Comparison of ENCODE assay signal across 11 mouse cellular contexts in genomic region chr17:24453372-24453771, GRCm38 (mm10). TPM values are rescaled to one million over a fixed set of nuclear protein-coding genes. Genes with fewer than 3 reads are reported as not detected.
DNase-seq lines count a peak whose midpoint lies in the region; ATAC-seq and TF ChIP-seq lines count a peak whose summit lies in the region.
"Had no signal": no experiment of that assay in that cellular context is flagged by ENCODE, and none has a peak within 500 bp of the region (broad histone marks: within the 10 kb centered on the region; RNA-seq: fewer than 3 reads in every experiment).

No protein-coding gene starts in this region.

- peaks cover 35% of the 10 kb centered on the region for H3K36me3 ChIP-seq in forebrain, embryonic 12.5 days (replicated peaks)
- peaks cover 32% of the 10 kb centered on the region for H3K36me3 ChIP-seq in forebrain, embryonic 15.5 days
- H3K36me3 ChIP-seq in kidney, adult 2 months (ENCODE audit: control insufficient read depth, insufficient read depth, low read length): peaks cover 2% of the 10 kb centered on the region; the same call in 1 of the 2 replicates
- peaks cover 74% of the 10 kb centered on the region for H3K36me3 ChIP-seq in erythroblast, embryonic 14.5 days (ENCODE audit: control insufficient read depth)
- peaks cover 23% of the 10 kb centered on the region for H3K36me3 ChIP-seq in midbrain, embryonic 16.5 days (ENCODE audit: control insufficient read depth, insufficient read depth, low read length)

- no peaks in the 10 kb centered on the region for H3K27me3 ChIP-seq in forebrain, embryonic 12.5 days
- no peaks in the 10 kb centered on the region for H3K27me3 ChIP-seq in forebrain, embryonic 15.5 days
- H3K27me3 ChIP-seq in kidney, adult 2 months (replicated peaks; ENCODE audit: control insufficient read depth, insufficient read depth, low read length): no peaks in the 10 kb centered on the region
- no peaks in the 10 kb centered on the region for H3K27me3 ChIP-seq in erythroblast, embryonic 14.5 days (ENCODE audit: control insufficient read depth)
- no peaks in the 10 kb centered on the region for H3K27me3 ChIP-seq in midbrain, embryonic 16.5 days (ENCODE audit: control insufficient read depth, insufficient read depth, low read depth, low read length)

- 86% methylated on average over 2 of the region's 2 CpGs for WGBS in forebrain, embryonic 12.5 days
- 91% methylated on average over 2 of the region's 2 CpGs for WGBS in forebrain, embryonic 15.5 days
- 31% methylated on average over 2 of the region's 2 CpGs for WGBS in kidney, adult 2 months
- WGBS in midbrain, embryonic 16.5 days: 91% methylated on average over 2 of the region's 2 CpGs

- H3K4me2 ChIP-seq in forebrain, embryonic 12.5 days: peak overlapping the region; percentile 55
- H3K4me2 ChIP-seq in forebrain, embryonic 15.5 days (replicated peaks): no peak overlapping the region
- H3K4me2 ChIP-seq in midbrain, embryonic 16.5 days (ENCODE audit: low read length): peak overlapping the region; percentile 78

- no peak overlapping the region for H3K9ac ChIP-seq in forebrain, embryonic 12.5 days
- H3K9ac ChIP-seq in forebrain, embryonic 15.5 days (replicated peaks): no peak overlapping the region
- H3K9ac ChIP-seq in midbrain, embryonic 16.5 days (ENCODE audit: low read depth, low read length): no peak overlapping the region

- TF ChIP-seq POLR2A in kidney, adult 2 months (IDR thresholded peaks at IDR 0.05; ENCODE audit: low read depth, low read length): no peak

- H3K27ac ChIP-seq in forebrain, embryonic 12.5 days: no peak overlapping the region
- no peak overlapping the region for H3K27ac ChIP-seq in forebrain, embryonic 15.5 days (replicated peaks)
- H3K27ac ChIP-seq in kidney, adult 2 months (ENCODE audit: insufficient read depth, low read depth, low read length): no peak overlapping the region
- H3K27ac ChIP-seq in midbrain, embryonic 16.5 days (ENCODE audit: low read length): no peak overlapping the region

- H3K4me3 ChIP-seq in forebrain, embryonic 12.5 days (replicated peaks): no peak overlapping the region
- H3K4me3 ChIP-seq in forebrain, embryonic 15.5 days: no peak overlapping the region
- H3K4me3 ChIP-seq in kidney, adult 2 months (ENCODE audit: insufficient read depth, low read depth, low read length): no peak overlapping the region
- peak overlapping the region; percentile 78 for H3K4me3 ChIP-seq in erythroblast, embryonic 14.5 days (replicated peaks)
- no peak overlapping the region for H3K4me3 ChIP-seq in midbrain, embryonic 16.5 days (ENCODE audit: low read depth, low read length)

- H3K4me1 ChIP-seq in forebrain, embryonic 12.5 days: peaks cover 19% of the 10 kb centered on the region
- peaks cover 24% of the 10 kb centered on the region for H3K4me1 ChIP-seq in forebrain, embryonic 15.5 days
- peaks cover 11% of the 10 kb centered on the region; the same call in 1 of the 2 replicates for H3K4me1 ChIP-seq in kidney, adult 2 months (ENCODE audit: control insufficient read depth, insufficient read depth, low read length)
- H3K4me1 ChIP-seq in erythroblast, embryonic 14.5 days (ENCODE audit: control insufficient read depth): peaks cover 62% of the 10 kb centered on the region
- peaks cover 14% of the 10 kb centered on the region for H3K4me1 ChIP-seq in midbrain, embryonic 16.5 days (ENCODE audit: control insufficient read depth, insufficient read depth, low read length)

- DNase-seq in kidney, adult 2 months: peak; percentile 67
- DNase-seq in kidney, postnatal 4 days: no peak
- no peak for DNase-seq in embryo, embryonic 9.5 days (ENCODE audit: extremely low spot score)
- DNase-seq in layer of hippocampus, adult 9-11 months: no peak
- DNase-seq: heart, adult 11 months; layer of hippocampus, postnatal 36 days; thymus, adult 2 months had no signal

- no peaks in the 10 kb centered on the region for H3K9me3 ChIP-seq in forebrain, embryonic 12.5 days
- H3K9me3 ChIP-seq in forebrain, embryonic 15.5 days: no peaks in the 10 kb centered on the region
- no peaks in the 10 kb centered on the region for H3K9me3 ChIP-seq in erythroblast, embryonic 14.5 days (ENCODE audit: control insufficient read depth, low read length)
- H3K9me3 ChIP-seq in midbrain, embryonic 16.5 days (replicated peaks; ENCODE audit: control insufficient read depth, low read length, poor library complexity, severe bottlenecking): no peaks in the 10 kb centered on the region

- ATAC-seq in forebrain, embryonic 12.5 days (ENCODE audit: low FRiP score): no peak
- no peak for ATAC-seq in forebrain, embryonic 15.5 days (replicated peaks)
- no peak for ATAC-seq in midbrain, embryonic 16.5 days

- no peak for TF ChIP-seq CTCF in kidney, adult 2 months (conservative IDR thresholded peaks at IDR 0.05; ENCODE audit: insufficient read depth, insufficient read length, low read depth, low read length)

RNA-seq across cellular contexts. Expression of gene Dnase1l2, which starts 10.5 kb away (rescaled TPM):
- 4.9 and 5.1 TPM in 2 replicates for polyA plus RNA-seq in forebrain, embryonic 12.5 days (2016; fragmentation: Nextera tagmentation; extraction: Ambion mirVana)
- 5.7 and 6.6 TPM in 2 replicates for polyA plus RNA-seq in forebrain, embryonic 15.5 days (2015; fragmentation: Nextera tagmentation; extraction: Ambion mirVana)
- 7.6 and 8.8 TPM in 2 replicates for polyA plus RNA-seq in kidney, adult 2 months (2012; rRNA removed)
- 0.15 TPM in 1 of 2 replicates, not detected in the other for polyA plus RNA-seq in erythroblast, embryonic 14.5 days (2012)
- 7.9 and 9.9 TPM in 2 replicates for polyA plus RNA-seq in midbrain, embryonic 16.5 days (2015; fragmentation: Nextera tagmentation; extraction: Ambion mirVana)

RNA-seq across cellular contexts. Expression of gene E4f1, which starts 16.7 kb away (rescaled TPM):
- polyA plus RNA-seq in forebrain, embryonic 12.5 days (2016; fragmentation: Nextera tagmentation; extraction: Ambion mirVana): 34.1 and 37.1 TPM in 2 replicates
- 44.0 and 44.9 TPM in 2 replicates for polyA plus RNA-seq in forebrain, embryonic 15.5 days (2015; fragmentation: Nextera tagmentation; extraction: Ambion mirVana)
- polyA plus RNA-seq in kidney, adult 2 months (2012; rRNA removed): 63.7 and 72.8 TPM in 2 replicates
- polyA plus RNA-seq in erythroblast, embryonic 14.5 days (2012): 6.2 and 7.3 TPM in 2 replicates
- polyA plus RNA-seq in midbrain, embryonic 16.5 days (2015; fragmentation: Nextera tagmentation; extraction: Ambion mirVana): 46.4 and 50.2 TPM in 2 replicates

RNA-seq across cellular contexts. Expression of gene Pgp, which starts 16.8 kb away (rescaled TPM):
- 59.3 and 60.3 TPM in 2 replicates for polyA plus RNA-seq in forebrain, embryonic 12.5 days (2016; fragmentation: Nextera tagmentation; extraction: Ambion mirVana)
- 51.0 and 54.0 TPM in 2 replicates for polyA plus RNA-seq in forebrain, embryonic 15.5 days (2015; fragmentation: Nextera tagmentation; extraction: Ambion mirVana)
- 38.7 and 46.5 TPM in 2 replicates for polyA plus RNA-seq in kidney, adult 2 months (2012; rRNA removed)
- 13.0 and 15.1 TPM in 2 replicates for polyA plus RNA-seq in erythroblast, embryonic 14.5 days (2012)
- polyA plus RNA-seq in midbrain, embryonic 16.5 days (2015; fragmentation: Nextera tagmentation; extraction: Ambion mirVana): 64.2 and 70.2 TPM in 2 replicates

RNA-seq across cellular contexts. Expression of gene Bricd5, which starts 20.3 kb away (rescaled TPM):
- polyA plus RNA-seq in forebrain, embryonic 12.5 days (2016; fragmentation: Nextera tagmentation; extraction: Ambion mirVana): not detected in 2 replicates
- 0.40 TPM in 1 of 2 replicates, not detected in the other for polyA plus RNA-seq in forebrain, embryonic 15.5 days (2015; fragmentation: Nextera tagmentation; extraction: Ambion mirVana)
- polyA plus RNA-seq in kidney, adult 2 months (2012; rRNA removed): 0.56 and 0.96 TPM in 2 replicates
- polyA plus RNA-seq in erythroblast, embryonic 14.5 days (2012): not detected in 2 replicates
- polyA plus RNA-seq in midbrain, embryonic 16.5 days (2015; fragmentation: Nextera tagmentation; extraction: Ambion mirVana): 0.40 TPM in 1 of 2 replicates, not detected in the other

RNA-seq across cellular contexts. Expression of gene Mlst8, which starts 25.5 kb away (rescaled TPM):
- 34.4 and 37.9 TPM in 2 replicates for polyA plus RNA-seq in forebrain, embryonic 12.5 days (2016; fragmentation: Nextera tagmentation; extraction: Ambion mirVana)
- polyA plus RNA-seq in forebrain, embryonic 15.5 days (2015; fragmentation: Nextera tagmentation; extraction: Ambion mirVana): 35.2 and 36.4 TPM in 2 replicates
- polyA plus RNA-seq in kidney, adult 2 months (2012; rRNA removed): 26.1 and 32.1 TPM in 2 replicates
- polyA plus RNA-seq in erythroblast, embryonic 14.5 days (2012): 1.4 and 1.7 TPM in 2 replicates
- polyA plus RNA-seq in midbrain, embryonic 16.5 days (2015; fragmentation: Nextera tagmentation; extraction: Ambion mirVana): 36.5 and 37.2 TPM in 2 replicates
